Mouse (Mus musculus): ENCODE data around the gene Ucp3. TPM values are rescaled to one million over a fixed set of nuclear protein-coding genes. Genes with fewer than 3 reads are reported as not detected.

Ucp3 gene
- polyA plus RNA-seq, 1 experiment from 2014 or later = not detected

- H3K4me1 ChIP-seq (ENCODE audit: control insufficient read depth, insufficient read depth, low read length) = peaks cover 7% of the 10 kb centered on the region; the same call in 1 of the 2 replicates
- H3K9me3 ChIP-seq (ENCODE audit: control insufficient read depth, low read length) = no peaks in the 10 kb centered on the region
- no peak overlapping the region for H3K4me2 ChIP-seq (ENCODE audit: low read depth)
- H3K4me3 ChIP-seq (ENCODE audit: low read depth, low read length) = no peak overlapping the region
- DNase-seq (ENCODE audit: low spot score) = no peak
- H3K27me3 ChIP-seq (ENCODE audit: control insufficient read depth, insufficient read depth, low read length) = no peaks in the 10 kb centered on the region
- no peak overlapping the region for H3K9ac ChIP-seq (ENCODE audit: low read length)
- H3K36me3 ChIP-seq (ENCODE audit: control insufficient read depth, insufficient read depth, low read length) = peaks cover 2% of the 10 kb centered on the region; the same call in 1 of the 2 replicates
- ATAC-seq (ENCODE audit: insufficient read depth, low FRiP score, low TSS enrichment) = no peak
- no peak overlapping the region for H3K27ac ChIP-seq (ENCODE audit: low read depth, low read length)
These were observed 26.7 kb downstream of the Ucp3 start for GRCm38 (mm10) chr7:100499465-100499864.

DNA sequence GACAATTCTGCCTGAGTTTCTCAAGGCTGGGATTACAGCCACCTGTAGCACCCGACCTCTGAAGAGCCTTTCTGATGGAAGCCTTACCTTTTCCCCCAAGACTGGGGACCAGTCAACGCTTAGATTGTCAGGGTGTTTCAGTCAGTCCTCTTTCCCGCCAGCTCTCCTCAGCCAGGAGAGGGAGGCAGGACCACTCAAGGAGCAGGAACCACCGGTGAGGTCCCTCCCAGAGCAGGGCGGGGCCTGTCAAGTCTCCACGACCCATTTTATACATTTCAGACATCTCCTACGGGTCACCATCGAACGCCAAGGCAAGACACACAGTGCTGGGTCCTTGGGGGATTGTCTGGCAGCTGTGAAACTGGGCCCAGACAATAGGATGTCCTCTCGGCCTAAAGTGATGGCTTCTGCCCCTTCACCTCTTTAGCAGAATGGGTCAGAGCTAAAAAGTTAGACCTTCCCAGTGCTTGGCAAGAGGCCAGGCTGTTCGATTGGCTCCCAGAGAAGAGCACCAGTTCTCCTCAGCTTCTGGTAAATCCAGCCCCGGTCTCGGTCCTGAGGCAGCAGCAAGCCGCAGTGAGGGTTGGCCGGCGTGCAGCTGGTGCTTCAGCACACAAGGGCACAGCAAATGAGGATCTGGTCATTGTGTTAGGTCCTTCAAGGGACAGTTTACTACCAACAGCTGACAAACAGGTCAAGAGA is 27.6 kb downstream of the Ucp3 start:
- no peak for ATAC-seq (ENCODE audit: insufficient read depth, low FRiP score, low TSS enrichment)
- WGBS = 73% methylated on average over 16 of the region's 16 CpGs

GRCm38 (mm10) chr7:100501027-100501843 is 28.4 kb downstream of the Ucp3 start:
- no peak overlapping the region for H3K27ac ChIP-seq (ENCODE audit: low read depth, low read length)
- no peak for DNase-seq (ENCODE audit: low spot score)
- peaks cover 2% of the 10 kb centered on the region; the same call in 1 of the 2 replicates for H3K36me3 ChIP-seq (ENCODE audit: control insufficient read depth, insufficient read depth, low read length)
- H3K9ac ChIP-seq (ENCODE audit: low read length) = no peak overlapping the region
- WGBS = 74% methylated on average over 6 of the region's 6 CpGs
- no peaks in the 10 kb centered on the region for H3K27me3 ChIP-seq (ENCODE audit: control insufficient read depth, insufficient read depth, low read length)
- no peak overlapping the region for H3K4me3 ChIP-seq (ENCODE audit: low read depth, low read length)
- H3K4me1 ChIP-seq (ENCODE audit: control insufficient read depth, insufficient read depth, low read length) = no peaks in the 10 kb centered on the region
- H3K9me3 ChIP-seq (ENCODE audit: control insufficient read depth, low read length) = no peaks in the 10 kb centered on the region
- H3K4me2 ChIP-seq (ENCODE audit: low read depth) = no peak overlapping the region
- no peak for ATAC-seq (ENCODE audit: insufficient read depth, low FRiP score, low TSS enrichment)

More for the DNA sequence above, 27.6 kb downstream of the Ucp3 start:
- Histone ChIP-seq H3K36me3 (ENCODE audit: control insufficient read depth, insufficient read depth, low read length) (peaks cover 2% of the 10 kb centered on the region; the same call in 1 of the 2 replicates), H3K27me3 (ENCODE audit: control insufficient read depth, insufficient read depth, low read length) (no peaks in the 10 kb centered on the region), H3K4me2 (ENCODE audit: low read depth) (no peak overlapping the region), H3K27ac (ENCODE audit: low read depth, low read length) (no peak overlapping the region), H3K9me3 (ENCODE audit: control insufficient read depth, low read length) (no peaks in the 10 kb centered on the region), H3K4me1 (ENCODE audit: control insufficient read depth, insufficient read depth, low read length) (peaks cover 5% of the 10 kb centered on the region; the same call in 1 of the 2 replicates), H3K9ac (ENCODE audit: low read length) (no peak overlapping the region), H3K4me3 (ENCODE audit: low read depth, low read length) (no peak overlapping the region)
- DNase-seq (ENCODE audit: low spot score) = no peak

DNA sequence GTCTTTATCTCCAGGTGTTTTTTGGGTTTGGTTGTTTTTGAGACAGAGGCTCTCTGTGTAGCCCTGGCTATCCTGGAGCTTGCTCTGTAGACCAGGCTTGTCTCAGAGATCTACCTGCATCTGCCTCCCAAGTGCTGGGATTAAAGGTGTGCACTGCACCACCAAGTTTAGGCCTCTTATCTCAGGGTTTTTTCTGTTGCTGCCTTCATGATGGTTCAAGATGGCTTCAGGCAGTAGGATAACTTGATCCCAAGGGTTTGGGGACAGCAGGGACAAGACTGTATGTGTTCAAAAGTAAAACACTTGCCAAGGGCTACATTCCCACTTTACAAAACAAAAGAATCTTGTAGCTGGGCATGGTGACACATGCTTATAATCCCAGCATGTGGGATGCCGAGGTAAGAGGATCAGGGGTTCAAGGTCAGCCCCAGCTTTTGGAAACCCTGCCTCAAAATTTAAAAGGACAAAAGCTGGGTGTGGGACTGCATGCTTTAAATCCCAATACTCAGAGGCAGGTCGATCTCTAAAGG is 29.1 kb downstream of the Ucp3 start:
- Histone ChIP-seq H3K36me3 (ENCODE audit: control insufficient read depth, insufficient read depth, low read length) (peaks cover 2% of the 10 kb centered on the region; the same call in 1 of the 2 replicates), H3K9ac (ENCODE audit: low read length) (no peak overlapping the region), H3K9me3 (ENCODE audit: control insufficient read depth, low read length) (no peaks in the 10 kb centered on the region), H3K4me3 (ENCODE audit: low read depth, low read length) (no peak overlapping the region), H3K4me2 (ENCODE audit: low read depth) (no peak overlapping the region), H3K27me3 (ENCODE audit: control insufficient read depth, insufficient read depth, low read length) (no peaks in the 10 kb centered on the region), H3K4me1 (ENCODE audit: control insufficient read depth, insufficient read depth, low read length) (no peaks in the 10 kb centered on the region), H3K27ac (ENCODE audit: low read depth, low read length) (no peak overlapping the region)
- WGBS = 74% methylated on average over 2 of the region's 2 CpGs
- ATAC-seq (ENCODE audit: insufficient read depth, low FRiP score, low TSS enrichment) (no peak), DNase-seq (ENCODE audit: low spot score) (no peak)

DNA sequence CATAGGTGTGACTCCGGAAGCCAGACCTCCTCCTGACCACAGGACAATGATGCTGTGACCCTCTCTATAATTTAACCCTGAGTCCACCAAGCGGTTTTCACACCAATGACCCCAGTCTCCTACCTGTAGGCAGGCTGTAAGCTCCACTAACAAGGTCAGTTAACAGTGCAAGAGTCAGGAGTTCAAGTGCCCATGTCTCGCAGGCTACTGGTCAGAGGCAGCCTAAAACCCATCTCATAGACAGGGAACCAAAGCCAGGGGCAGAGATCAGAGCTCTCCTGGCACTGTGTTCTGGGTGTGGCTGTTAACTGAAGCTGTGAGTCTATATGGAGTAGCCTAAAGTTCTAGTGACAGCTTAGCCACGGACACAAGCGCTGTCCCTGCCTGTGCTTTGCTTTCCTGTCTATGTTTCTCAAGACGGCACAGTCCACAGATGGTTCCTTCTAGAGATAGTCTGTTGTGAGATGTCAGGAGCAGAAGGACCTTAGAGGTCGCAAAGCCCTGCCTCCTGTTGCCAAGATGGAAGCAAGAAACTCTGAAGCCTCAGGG is 29.7 kb downstream of the Ucp3 start:
- DNase-seq (ENCODE audit: low spot score) (no peak), ATAC-seq (ENCODE audit: insufficient read depth, low FRiP score, low TSS enrichment) (no peak)
- Histone ChIP-seq H3K9ac (ENCODE audit: low read length) (no peak overlapping the region), H3K36me3 (ENCODE audit: control insufficient read depth, insufficient read depth, low read length) (peaks cover 2% of the 10 kb centered on the region; the same call in 1 of the 2 replicates), H3K4me2 (ENCODE audit: low read depth) (no peak overlapping the region), H3K9me3 (ENCODE audit: control insufficient read depth, low read length) (no peaks in the 10 kb centered on the region), H3K4me3 (ENCODE audit: low read depth, low read length) (no peak overlapping the region), H3K4me1 (ENCODE audit: control insufficient read depth, insufficient read depth, low read length) (no peaks in the 10 kb centered on the region), H3K27ac (ENCODE audit: low read depth, low read length) (no peak overlapping the region), H3K27me3 (ENCODE audit: control insufficient read depth, insufficient read depth, low read length) (no peaks in the 10 kb centered on the region)
- 82% methylated on average over 7 of the region's 7 CpGs for WGBS

DNA sequence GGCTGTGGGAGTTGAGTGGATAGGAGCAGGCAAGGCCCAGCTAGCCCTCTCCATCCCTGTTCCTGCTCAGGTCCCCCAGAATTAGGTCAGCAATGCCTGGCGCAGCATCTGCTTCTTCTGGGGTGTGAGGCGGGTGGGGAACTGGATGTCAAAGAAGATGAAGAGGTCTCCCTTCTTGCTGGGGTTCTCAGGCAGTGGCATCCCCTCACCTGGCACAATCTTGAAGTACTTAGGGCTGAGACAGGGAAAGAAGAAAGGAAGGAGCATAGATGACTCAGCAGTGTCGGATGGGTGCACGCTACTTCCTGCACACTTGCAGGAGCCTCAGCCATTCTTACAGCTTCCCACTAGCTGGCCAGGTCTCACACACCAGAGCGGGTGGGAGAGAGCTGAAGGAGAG is 30.3 kb downstream of the Ucp3 start:
- no peak overlapping the region for H3K27ac ChIP-seq (ENCODE audit: low read depth, low read length)
- H3K4me3 ChIP-seq (ENCODE audit: low read depth, low read length) = no peak overlapping the region
- ATAC-seq (ENCODE audit: insufficient read depth, low FRiP score, low TSS enrichment) = no peak
- H3K9ac ChIP-seq (ENCODE audit: low read length) = no peak overlapping the region
- WGBS = 93% methylated on average over 5 of the region's 5 CpGs
- no peaks in the 10 kb centered on the region for H3K27me3 ChIP-seq (ENCODE audit: control insufficient read depth, insufficient read depth, low read length)
- no peak overlapping the region for H3K4me2 ChIP-seq (ENCODE audit: low read depth)
- no peak for DNase-seq (ENCODE audit: low spot score)
- H3K9me3 ChIP-seq (ENCODE audit: control insufficient read depth, low read length) = no peaks in the 10 kb centered on the region
- no peaks in the 10 kb centered on the region for H3K4me1 ChIP-seq (ENCODE audit: control insufficient read depth, insufficient read depth, low read length)
- H3K36me3 ChIP-seq (ENCODE audit: control insufficient read depth, insufficient read depth, low read length) = peaks cover 2% of the 10 kb centered on the region; the same call in 1 of the 2 replicates

DNA sequence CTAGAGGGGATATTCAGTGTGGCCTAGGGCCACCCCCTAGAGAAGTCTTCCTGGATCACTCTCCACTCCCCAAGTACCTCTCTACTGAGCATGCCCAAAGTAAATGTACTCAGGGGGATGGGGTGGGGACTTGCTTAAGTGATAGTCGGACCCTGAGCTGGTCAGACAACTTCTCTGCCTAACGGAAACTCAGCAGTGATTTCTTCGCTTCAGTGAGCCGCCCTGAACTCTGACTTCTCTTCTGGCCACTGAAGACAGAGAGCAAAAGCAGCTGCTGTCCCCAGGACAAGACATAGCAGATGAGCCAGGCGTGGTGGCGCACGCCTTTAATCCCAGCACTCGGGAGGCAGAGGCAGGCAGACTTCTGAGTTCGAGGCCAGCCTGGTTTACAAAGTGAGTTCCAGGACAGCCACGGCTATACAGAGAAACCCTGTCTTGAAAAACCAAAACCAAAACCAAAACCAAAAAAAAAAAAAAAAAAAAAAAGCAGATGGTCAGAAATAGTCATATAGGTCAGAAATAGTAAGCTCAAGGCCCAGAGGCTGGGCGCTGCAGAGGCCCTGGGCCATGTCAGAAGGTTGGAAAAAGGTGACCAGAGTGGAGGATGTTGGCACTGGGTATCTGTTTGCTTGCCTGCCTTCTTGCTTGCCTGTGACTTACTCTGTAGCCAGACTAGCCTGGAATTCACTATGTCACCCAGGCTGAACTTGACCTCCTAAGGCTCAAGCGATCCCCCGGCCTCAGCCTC is 32.1 kb downstream of the Ucp3 start:
- no peaks in the 10 kb centered on the region; the same call in 1 of the 2 replicates for H3K36me3 ChIP-seq (ENCODE audit: control insufficient read depth, insufficient read depth, low read length)
- H3K4me3 ChIP-seq (ENCODE audit: low read depth, low read length) = no peak overlapping the region
- no peak overlapping the region for H3K27ac ChIP-seq (ENCODE audit: low read depth, low read length)
- DNase-seq (ENCODE audit: low spot score) = no peak
- no peaks in the 10 kb centered on the region for H3K4me1 ChIP-seq (ENCODE audit: control insufficient read depth, insufficient read depth, low read length)
- ATAC-seq (ENCODE audit: insufficient read depth, low FRiP score, low TSS enrichment) = no peak
- no peaks in the 10 kb centered on the region for H3K9me3 ChIP-seq (ENCODE audit: control insufficient read depth, low read length)
- H3K27me3 ChIP-seq (ENCODE audit: control insufficient read depth, insufficient read depth, low read length) = no peaks in the 10 kb centered on the region
- WGBS = 89% methylated on average over 13 of the region's 13 CpGs
- no peak overlapping the region for H3K4me2 ChIP-seq (ENCODE audit: low read depth)
- H3K9ac ChIP-seq (ENCODE audit: low read length) = no peak overlapping the region

GRCm38 (mm10) chr7:100506494-100506893 is 33.7 kb downstream of the Ucp3 start:
- Histone ChIP-seq H3K9me3 (ENCODE audit: control insufficient read depth, low read length) (no peaks in the 10 kb centered on the region), H3K36me3 (ENCODE audit: control insufficient read depth, insufficient read depth, low read length) (no peaks in the 10 kb centered on the region), H3K4me1 (ENCODE audit: control insufficient read depth, insufficient read depth, low read length) (no peaks in the 10 kb centered on the region), H3K27ac (ENCODE audit: low read depth, low read length) (no peak overlapping the region), H3K4me3 (ENCODE audit: low read depth, low read length) (no peak overlapping the region), H3K4me2 (ENCODE audit: low read depth) (no peak overlapping the region), H3K9ac (ENCODE audit: low read length) (no peak overlapping the region), H3K27me3 (ENCODE audit: control insufficient read depth, insufficient read depth, low read length) (no peaks in the 10 kb centered on the region)
- 82% methylated on average over 4 of the region's 4 CpGs for WGBS
- DNase-seq (ENCODE audit: low spot score) (no peak), ATAC-seq (ENCODE audit: insufficient read depth, low FRiP score, low TSS enrichment) (no peak)
